Mouse (Mus musculus) right cerebral cortex, postnatal 14 days (tissue): ENCODE data around the gene Dpysl4.

ENCODE experiments used
- DNase-seq: peaks from one replicate; pipeline ENCODE4 v3.0.0; 2022

Gene Dpysl4

DNA sequence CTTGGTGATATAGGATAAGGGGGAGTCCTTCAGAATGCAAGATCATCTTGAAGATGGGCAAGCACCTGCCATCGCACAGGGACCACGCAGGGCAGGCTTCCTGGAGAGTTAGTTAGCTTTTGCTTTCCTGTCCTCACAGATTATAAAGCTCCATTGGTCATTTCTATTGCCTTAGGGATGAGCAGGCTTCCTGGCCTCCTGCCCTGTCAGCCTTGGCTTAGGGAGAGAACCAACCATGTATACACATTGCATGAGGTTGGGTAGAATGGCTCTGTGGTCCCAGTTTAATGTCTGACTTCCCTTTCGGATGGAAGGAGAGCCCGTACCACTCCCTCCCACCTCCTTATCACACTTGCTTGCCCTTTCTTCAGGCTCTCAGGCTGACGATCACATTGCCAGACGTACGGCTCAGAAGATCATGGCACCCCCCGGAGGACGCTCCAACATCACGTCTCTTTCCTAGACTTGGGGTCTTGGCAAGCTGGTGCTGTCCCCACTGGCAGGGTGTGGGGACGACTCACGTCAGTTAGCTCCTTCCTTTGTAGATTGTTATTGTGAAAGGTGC lies 14.8 kb downstream of the Dpysl4 start:
- DNase-seq: no peak

DNA sequence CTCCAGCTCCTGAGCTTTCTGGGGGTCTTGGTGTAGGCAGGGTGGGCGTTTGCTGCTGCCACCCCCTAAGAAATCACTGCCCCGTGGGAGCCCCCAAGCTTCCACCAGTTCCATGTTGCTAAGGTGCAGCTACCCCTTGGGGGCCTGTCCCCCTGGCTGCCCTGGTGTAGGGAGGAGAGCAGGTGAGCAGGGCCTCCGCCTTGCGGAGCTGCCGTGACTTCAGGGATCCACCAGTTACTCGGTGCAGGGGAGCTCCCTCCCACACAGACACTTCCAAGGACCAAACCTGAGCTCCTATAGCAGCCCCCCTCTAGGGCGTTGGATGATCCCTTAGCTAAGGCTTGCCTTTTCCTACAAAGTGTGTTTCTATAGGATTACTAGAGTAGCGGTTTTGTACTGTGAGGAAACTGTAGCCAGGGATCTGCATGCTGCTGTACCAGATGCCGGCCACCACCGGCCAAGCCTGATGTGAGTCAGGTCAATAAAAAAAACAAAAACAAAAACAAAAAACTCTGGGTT lies 15.5 kb downstream of the Dpysl4 start:
- no peak for DNase-seq

DNA sequence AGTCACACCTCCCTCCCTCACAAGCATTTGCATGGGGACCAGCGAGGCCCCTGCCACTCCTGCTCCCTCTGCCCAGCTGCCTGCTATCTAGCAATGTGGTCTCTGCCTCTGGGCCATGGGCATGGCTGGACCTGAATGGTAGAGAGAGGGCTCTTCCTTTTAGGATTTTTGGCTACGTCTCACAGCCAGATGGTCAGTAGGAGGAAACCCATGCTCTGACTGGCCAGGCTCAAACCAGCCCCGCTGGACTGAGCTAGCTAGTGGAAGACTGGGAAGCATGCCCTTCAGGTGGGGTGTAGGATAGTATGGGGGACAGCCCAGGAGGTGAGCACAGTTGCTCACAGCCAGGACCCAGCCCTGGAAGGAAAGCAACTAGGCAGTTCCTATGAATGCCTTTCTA lies 16.0 kb downstream of the Dpysl4 start:
- no peak for DNase-seq

- no peak for DNase-seq
These were observed 18.2 kb downstream of the Dpysl4 start for GRCm38 (mm10) chr7:139103960-139104381.

GRCm38 (mm10) chr7:139105076-139105475 lies 19.3 kb downstream of the Dpysl4 start:
- no peak for DNase-seq

DNA sequence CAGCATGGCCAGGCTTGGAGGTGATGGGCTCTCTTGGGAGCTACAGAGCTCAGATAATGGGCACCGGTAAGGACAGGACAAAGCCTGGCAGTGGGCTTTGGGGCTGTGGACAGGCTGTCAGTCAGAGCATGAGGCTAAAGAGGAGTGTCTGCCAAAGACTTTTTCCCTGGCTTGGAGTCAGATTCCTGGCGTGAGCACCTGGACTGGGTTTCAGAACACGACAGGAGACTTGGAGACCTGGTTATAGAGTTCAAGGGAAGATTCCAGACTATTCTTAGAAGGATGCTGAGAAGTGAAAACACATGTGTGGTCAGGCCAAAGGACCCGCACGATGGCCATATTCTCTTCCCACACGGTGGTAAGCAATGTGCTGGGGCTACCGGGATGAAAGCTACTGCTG lies 19.9 kb downstream of the Dpysl4 start:
- DNase-seq: no peak

DNA sequence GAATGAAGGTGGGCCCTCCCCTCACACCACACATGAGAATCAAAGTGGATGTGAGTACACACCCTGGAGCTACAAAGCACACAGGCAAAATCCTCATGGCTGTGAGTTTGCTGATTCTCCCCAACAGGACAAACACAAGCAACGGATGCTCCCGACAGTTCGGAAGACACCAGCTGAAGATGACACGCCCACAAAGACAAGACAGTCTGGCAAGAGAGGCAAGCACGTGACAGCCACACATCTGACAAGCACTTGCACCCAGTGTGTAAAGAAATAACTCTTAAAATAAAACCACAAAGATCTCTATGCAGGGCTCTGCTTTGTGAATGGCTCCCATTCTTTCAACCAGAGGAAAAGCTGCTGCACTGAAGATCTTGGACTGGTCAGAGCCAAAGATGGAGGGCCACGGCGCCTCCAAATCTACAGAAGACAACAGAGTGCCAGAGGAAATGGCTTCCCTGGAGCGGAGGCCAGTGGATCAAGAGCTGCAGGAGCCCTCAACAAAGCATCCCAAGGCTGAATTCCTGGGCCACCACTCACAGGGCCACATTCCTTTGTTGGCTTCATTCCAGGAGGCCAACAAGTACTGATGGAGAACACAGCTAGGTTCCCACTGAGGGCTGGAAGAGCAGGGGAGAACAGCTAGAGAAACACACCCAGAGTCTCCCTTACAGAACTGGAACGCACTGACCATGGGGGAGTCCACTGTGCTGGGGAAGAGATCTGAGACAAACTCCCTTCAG lies 22.3 kb downstream of the Dpysl4 start:
- no peak for DNase-seq

- peak; percentile 90 for DNase-seq
These were observed 33.5 kb downstream of the Dpysl4 start for GRCm38 (mm10) chr7:139119152-139119774.

DNA sequence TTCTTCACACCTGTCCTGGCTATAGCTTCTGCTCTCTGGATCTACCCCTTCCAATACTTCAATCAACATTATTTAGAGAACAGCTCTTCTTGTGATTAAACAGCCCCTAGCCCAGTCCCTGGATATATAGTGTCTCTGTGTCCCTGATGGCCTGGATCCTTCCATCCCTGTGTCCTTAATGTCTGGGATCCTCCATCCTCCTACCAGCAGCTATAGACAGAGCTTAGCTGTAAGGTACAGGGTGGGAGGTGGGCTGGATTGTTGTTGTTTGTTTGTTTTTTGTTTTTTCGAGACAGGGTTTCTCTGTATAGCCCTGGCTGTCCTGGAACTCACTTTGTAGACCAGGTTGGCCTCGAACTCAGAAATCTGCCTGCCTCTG lies 34.0 kb downstream of the Dpysl4 start:
- DNase-seq: no peak

- no peak for DNase-seq
These were observed 40.1 kb downstream of the Dpysl4 start for GRCm38 (mm10) chr7:139125881-139126280.

- DNase-seq: no peak
These were observed 40.7 kb downstream of the Dpysl4 start for GRCm38 (mm10) chr7:139126549-139126948.

DNA sequence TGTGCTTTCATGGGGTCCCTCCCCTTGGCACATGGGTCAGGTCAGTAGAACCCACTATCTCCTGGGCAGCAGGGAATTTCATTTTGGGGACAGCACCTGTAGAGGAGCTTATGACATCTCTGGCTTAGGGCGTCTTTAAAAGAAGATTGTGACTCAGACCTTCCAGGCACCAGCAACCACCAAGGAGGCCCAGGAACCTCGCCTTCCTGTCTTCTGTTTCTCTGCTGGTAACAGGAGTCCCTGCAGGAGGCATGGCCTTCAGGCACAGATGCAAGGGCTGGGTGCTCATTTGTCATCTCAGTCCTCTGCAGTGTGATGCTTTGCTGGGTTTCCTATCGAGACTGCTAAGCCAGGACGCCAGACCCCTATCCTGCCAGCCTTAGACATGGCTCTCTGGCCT lies 43.2 kb downstream of the Dpysl4 start:
- DNase-seq: no peak

- no peak for DNase-seq
These were observed 44.6 kb downstream of the Dpysl4 start for GRCm38 (mm10) chr7:139130361-139130760.

- DNase-seq: no peak
These were observed 45.7 kb downstream of the Dpysl4 start for GRCm38 (mm10) chr7:139131538-139131937.

- no peak for DNase-seq
These were observed 47.6 kb downstream of the Dpysl4 start for GRCm38 (mm10) chr7:139133446-139133845.

DNA sequence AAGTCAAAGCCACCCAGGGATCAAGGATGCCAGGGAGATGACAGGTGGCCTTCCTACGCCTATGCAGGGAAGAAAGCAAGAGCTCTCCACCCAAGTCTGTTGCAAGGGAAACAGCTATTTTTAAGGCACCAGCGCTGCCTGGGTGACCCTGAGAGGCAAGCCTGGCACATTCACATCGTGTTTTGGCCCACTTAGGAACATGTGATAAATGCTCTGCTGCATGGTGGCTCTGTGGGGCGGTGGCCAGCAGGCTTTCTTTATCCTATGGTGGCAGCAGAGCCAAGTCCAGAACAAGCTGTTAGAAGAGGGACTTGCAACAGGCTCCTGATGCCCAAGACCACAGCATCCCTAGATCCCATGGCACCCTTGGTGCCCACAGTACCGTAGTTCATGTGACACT lies 49.4 kb downstream of the Dpysl4 start:
- no peak for DNase-seq

GRCm38 (mm10) chr7:139136906-139137491 lies 51.2 kb downstream of the Dpysl4 start:
- peak; percentile 37 for DNase-seq

DNA sequence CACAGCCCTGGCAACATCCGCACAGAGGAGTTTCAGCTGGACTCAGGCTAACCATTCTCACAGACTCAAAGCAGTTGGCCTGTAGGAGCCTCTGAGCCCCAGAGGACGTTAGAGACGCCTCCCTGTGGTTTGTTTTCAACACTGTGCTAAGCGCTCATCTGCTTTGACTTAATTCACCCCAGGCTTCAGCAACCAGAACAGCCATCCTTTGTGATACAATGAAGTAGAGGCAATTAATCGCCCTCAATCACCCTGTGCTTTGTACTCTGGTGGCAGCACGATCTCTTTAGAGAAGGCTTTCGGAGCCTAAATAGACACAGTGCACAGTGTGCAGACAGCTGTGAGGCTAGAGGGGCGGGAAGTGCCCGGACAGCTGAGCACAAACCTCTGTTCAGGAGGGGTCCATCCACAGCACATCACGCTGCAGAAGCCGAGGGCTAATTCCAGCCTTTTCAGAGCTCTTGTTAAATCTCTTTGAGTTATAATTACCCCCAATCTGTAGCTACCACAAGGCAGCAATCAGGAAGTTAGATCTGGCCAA lies 54.2 kb downstream of the Dpysl4 start:
- DNase-seq: no peak

DNA sequence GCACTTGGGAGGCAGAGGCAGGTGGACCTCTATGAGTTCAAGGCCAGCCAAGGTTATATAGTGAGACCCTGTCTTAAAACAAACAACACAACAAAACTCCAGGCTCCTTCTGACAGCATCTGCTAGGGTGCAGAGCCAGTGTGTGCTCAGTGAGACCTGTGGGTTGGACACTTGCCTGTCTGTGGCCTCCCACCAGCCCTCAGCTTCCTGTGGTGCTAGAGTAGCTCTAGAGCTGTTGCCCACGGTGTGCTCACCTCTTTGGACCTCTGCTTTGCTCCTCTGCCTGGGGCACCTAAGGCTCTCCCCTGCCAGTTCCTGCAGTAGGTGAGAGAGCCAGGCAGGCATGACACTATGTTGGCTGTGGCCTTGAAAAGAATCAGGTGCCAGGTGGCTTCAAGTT lies 58.0 kb downstream of the Dpysl4 start:
- no peak for DNase-seq

GRCm38 (mm10) chr7:139145891-139146290 lies 60.1 kb downstream of the Dpysl4 start:
- DNase-seq: no peak

GRCm38 (mm10) chr7:139147360-139147759 lies 61.6 kb downstream of the Dpysl4 start:
- DNase-seq: no peak

DNA sequence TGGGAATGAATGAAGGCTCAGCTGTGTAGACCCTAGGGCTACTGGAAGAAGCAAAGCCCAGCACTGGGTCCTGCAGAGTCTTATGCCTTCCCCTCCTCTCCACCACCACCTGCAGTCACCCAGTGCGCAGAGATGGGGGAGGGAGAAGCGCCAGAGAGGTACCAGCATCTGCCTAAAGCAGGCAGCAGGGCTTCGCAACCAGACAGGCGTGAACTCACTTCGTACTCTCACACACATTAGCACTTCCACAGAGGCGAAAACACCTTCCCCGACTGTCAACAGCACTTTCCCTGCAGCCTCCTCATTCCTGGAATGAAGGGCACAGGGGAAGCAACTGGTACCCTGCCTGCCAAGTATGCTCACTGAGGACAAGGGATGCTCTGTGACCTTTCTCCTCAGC lies 63.6 kb downstream of the Dpysl4 start:
- DNase-seq: no peak

DNA sequence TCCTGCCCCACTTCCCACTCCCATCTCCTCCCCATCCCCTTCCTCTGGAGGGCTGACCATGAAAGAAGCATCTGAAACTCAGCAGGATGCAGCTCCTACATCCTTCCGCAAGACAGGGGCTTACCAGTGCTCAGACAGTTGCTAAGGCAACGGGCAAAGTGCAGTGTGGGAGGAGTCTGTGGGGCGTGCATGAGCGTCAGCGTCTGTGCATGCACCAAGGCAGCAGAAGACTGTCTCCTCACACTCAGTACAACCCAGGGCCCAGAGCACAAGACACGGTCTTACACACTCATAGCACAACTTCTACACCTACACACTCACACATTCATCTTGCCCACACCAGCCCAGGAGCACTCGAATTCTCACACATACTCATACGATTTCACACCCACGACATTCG lies 65.3 kb downstream of the Dpysl4 start:
- DNase-seq: no peak
